Mouse (Mus musculus) forebrain, embryonic 16.5 days (tissue): ENCODE measurements around the gene AY358078. TPM values are rescaled to one million over a fixed set of nuclear protein-coding genes. Genes with fewer than 3 reads are reported as not detected.
"Not testable (repeated sequence)": the region's sequence is repeated elsewhere in the genome, so short reads cannot be mapped to it uniquely, and the experiment has no call there.

Experiments
- ATAC-seq: fragments of 200-750 bp; cut with Nextera tagmentation; 2 replicates; pipeline ENCODE4 v1.8.0; 2017; ENCODE audit warnings: mild to moderate bottlenecking, moderate library complexity
- H3K27ac ChIP-seq: fragments of 300-500 bp; sonication (generic); 2 replicates; pipeline ENCODE4 v1.5.1; 2014; ENCODE audit warnings: low read length, control low read depth
- H3K27me3 ChIP-seq: fragments of 300-500 bp; sonication (generic); replicated peaks from 2 replicates; pipeline ENCODE4 v1.6.1; 2014; ENCODE audit warnings: low read length; ENCODE audit not compliant: control insufficient read depth, insufficient read depth
- H3K36me3 ChIP-seq: fragments of 300-500 bp; sonication (generic); 2 replicates; pipeline ENCODE4 v1.6.1; 2014; ENCODE audit not compliant: control insufficient read depth, insufficient read depth
- H3K4me1 ChIP-seq: fragments of 300-500 bp; sonication (generic); replicated peaks from 2 replicates; pipeline ENCODE4 v1.6.1; 2014; ENCODE audit warnings: low read length; ENCODE audit not compliant: control insufficient read depth, insufficient read depth
- H3K4me2 ChIP-seq: fragments of 300-500 bp; sonication (generic); 2 replicates; pipeline ENCODE4 v1.6.1; 2014; ENCODE audit warnings: mild to moderate bottlenecking, low read length, control low read depth
- H3K4me3 ChIP-seq: fragments of 300-500 bp; sonication (generic); replicated peaks from 2 replicates; pipeline ENCODE4 v1.5.1; 2014; ENCODE audit warnings: mild to moderate bottlenecking, low read length, control low read depth
- H3K9ac ChIP-seq: fragments of 300-500 bp; sonication (generic); replicated peaks from 2 replicates; pipeline ENCODE4 v1.6.1; 2014; ENCODE audit warnings: low read depth, low read length, control low read depth
- H3K9me3 ChIP-seq: fragments of 300-500 bp; sonication (generic); 2 replicates; pipeline ENCODE4 v1.6.1; 2016; ENCODE audit warnings: low read length; ENCODE audit not compliant: control insufficient read depth
- WGBS: fragments of 180-500 bp; shearing (Covaris S2); extraction: QIAGEN DNeasy Blood & Tissue Kit; methylation state at CpG from one replicate; pipeline ENCODE4 v1.1.7; 2014; 5-methylcytosine and 5-hydroxymethylcytosine counted together
- microRNA-seq: library from miRNA; unstranded; fragments of <30 nt; microRNA quantifications from one replicate; pipeline ENCODE4, GENCODE M21; 2017
- polyA plus RNA-seq: library from polyadenylated mRNA; unstranded; fragments of >200 nt; fragmentation: Nextera tagmentation; extraction: Ambion mirVana; gene quantifications from 2 replicates; pipeline ENCODE4 v1.2.1, GENCODE M21; 2015

AY358078 gene
- polyA plus RNA-seq, 1 experiment from 2014 or later = not detected

DNA sequence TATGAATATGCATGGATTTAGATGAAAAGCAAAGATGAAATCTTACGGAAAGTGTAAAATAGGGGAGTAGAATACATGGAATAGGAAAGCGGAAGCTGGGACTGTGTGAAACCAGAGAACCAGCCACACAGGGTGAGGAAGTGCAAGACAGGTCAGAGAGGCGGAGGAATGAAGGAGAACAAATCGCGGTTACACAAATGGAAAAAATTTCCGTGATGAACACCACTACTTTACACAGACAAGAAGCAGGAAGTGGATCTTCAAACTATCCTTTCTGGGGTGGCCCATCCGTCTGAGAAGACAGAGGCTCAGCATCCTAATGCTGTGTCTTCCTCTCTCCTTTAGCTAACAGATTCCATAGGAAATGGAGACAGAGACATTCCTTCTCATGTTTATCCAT is 55.4 kb downstream of the AY358078 start:
- H3K4me3 ChIP-seq, H3K9me3 ChIP-seq, H3K36me3 ChIP-seq, H3K4me2 ChIP-seq, H3K9ac ChIP-seq, H3K4me1 ChIP-seq, H3K27ac ChIP-seq, H3K27me3 ChIP-seq, ATAC-seq: not testable (repeated sequence)
- 85% methylated on average over 7 of the region's 7 CpGs for WGBS

GRCm38 (mm10) chr14:51863603-51864002 is 63.8 kb downstream of the AY358078 start:
- not testable (repeated sequence) for H3K27ac ChIP-seq, H3K4me1 ChIP-seq, H3K4me2 ChIP-seq, H3K9ac ChIP-seq, H3K27me3 ChIP-seq, H3K9me3 ChIP-seq, H3K36me3 ChIP-seq, H3K4me3 ChIP-seq, ATAC-seq
- 7% methylated on average over 1 of the region's 1 CpGs for WGBS

DNA sequence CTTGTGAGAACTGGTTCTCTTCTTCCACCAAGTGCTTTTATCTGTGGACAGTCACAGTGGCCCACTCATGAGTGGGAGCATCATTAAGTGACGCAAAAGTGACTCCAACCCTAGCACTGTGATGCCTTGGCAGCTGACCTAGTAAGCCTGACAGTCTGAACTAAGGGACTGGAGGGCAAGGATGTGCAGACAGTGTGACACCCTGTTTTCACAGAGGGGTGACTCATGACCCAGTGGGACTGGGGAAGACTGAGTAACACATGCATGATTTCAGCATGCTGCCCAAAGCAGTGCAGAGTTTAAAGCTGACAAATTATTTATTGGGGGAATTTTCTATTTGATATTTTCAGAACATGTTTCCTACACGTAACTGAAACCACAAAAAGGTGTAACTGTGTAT is 70.9 kb downstream of the AY358078 start:
- Histone ChIP-seq H3K27me3 (no peaks in the 10 kb centered on the region), H3K27ac (no peak overlapping the region), H3K9me3 (no peaks in the 10 kb centered on the region), H3K4me2 (no peak overlapping the region), H3K4me1 (no peaks in the 10 kb centered on the region), H3K36me3 (no peaks in the 10 kb centered on the region), H3K4me3 (no peak overlapping the region), H3K9ac (no peak overlapping the region)
- WGBS = 80% methylated on average over 2 of the region's 2 CpGs
- ATAC-seq = no peak

DNA sequence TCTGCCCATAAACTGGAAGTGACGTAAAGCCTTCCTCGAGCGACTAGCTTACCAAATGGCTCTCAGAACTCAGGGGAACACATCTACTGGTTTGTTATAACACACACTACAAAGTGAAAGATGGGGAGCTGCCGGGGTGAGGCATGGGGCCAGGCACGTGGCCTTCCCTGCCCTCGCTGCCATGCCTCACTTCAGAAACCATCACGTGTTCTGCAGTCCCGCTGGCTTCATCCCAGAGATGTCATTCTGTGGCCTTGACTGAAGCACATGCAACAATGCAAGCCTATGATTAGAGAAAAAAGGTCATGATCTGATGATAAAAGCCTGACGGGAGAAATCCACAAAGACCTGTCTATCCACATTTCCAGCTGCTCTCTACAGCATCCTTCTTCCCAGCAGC is 71.9 kb downstream of the AY358078 start:
- no peaks in the 10 kb centered on the region for H3K9me3 ChIP-seq
- WGBS = 73% methylated on average over 9 of the region's 9 CpGs

More for the DNA sequence above, 71.9 kb downstream of the AY358078 start:
- no peak for ATAC-seq
- no peak overlapping the region for H3K27ac ChIP-seq
- no peak overlapping the region for H3K4me2 ChIP-seq
- no peak overlapping the region for H3K9ac ChIP-seq
- H3K27me3 ChIP-seq = no peaks in the 10 kb centered on the region
- H3K4me3 ChIP-seq = no peak overlapping the region
- no peaks in the 10 kb centered on the region for H3K36me3 ChIP-seq
- no peaks in the 10 kb centered on the region for H3K4me1 ChIP-seq

Small RNA genes within 50 kb of the gene (microRNA-seq; reads per million reads assigned to microRNA genes)
- gene Gm27375 = not detected

Other genes with a start within 250 kb of the AY358078 start
- gene Gm5622, start 247.3 kb upstream of the AY358078 start, polyA plus RNA-seq = not detected in 2 replicates
- not detected in 2 replicates for gene Gm17175, start 226.0 kb upstream of the AY358078 start, polyA plus RNA-seq
- not detected in 2 replicates for gene Gm17174, start 207.9 kb upstream of the AY358078 start, polyA plus RNA-seq
- not detected in 2 replicates for gene Gm17078, start 188.7 kb upstream of the AY358078 start, polyA plus RNA-seq
- gene Gm4181, start 164.4 kb upstream of the AY358078 start, polyA plus RNA-seq = not detected in 2 replicates
- gene Gm17079, start 104.6 kb upstream of the AY358078 start, polyA plus RNA-seq = not detected in 2 replicates
- gene Gm5800, start 82.9 kb upstream of the AY358078 start, polyA plus RNA-seq = not detected in 2 replicates
- not detected in 2 replicates for gene Ang4, start 26.5 kb upstream of the AY358078 start, polyA plus RNA-seq
- not detected in 2 replicates for gene Ear6, start 53.7 kb downstream of the AY358078 start, polyA plus RNA-seq
- 69.0 and 94.7 TPM in 2 replicates for gene Mettl17, start 84.8 kb downstream of the AY358078 start, polyA plus RNA-seq
- 1.5 and 2.6 TPM in 2 replicates for gene Slc39a2, start 92.8 kb downstream of the AY358078 start, polyA plus RNA-seq
- gene Ndrg2, start 114.1 kb downstream of the AY358078 start, polyA plus RNA-seq = 169 and 179 TPM in 2 replicates
- not detected in 2 replicates for gene Tppp2, start 118.4 kb downstream of the AY358078 start, polyA plus RNA-seq
- not detected in 2 replicates for gene Rnase13, start 122.7 kb downstream of the AY358078 start, polyA plus RNA-seq
- 58.5 and 70.4 TPM in 2 replicates for gene Arhgef40, start 184.7 kb downstream of the AY358078 start, polyA plus RNA-seq
- 0.67 and 0.81 TPM in 2 replicates for gene Tmem253, start 215.6 kb downstream of the AY358078 start, polyA plus RNA-seq
- 28.6 and 32.2 TPM in 2 replicates for gene Zfp219, start 220.7 kb downstream of the AY358078 start, polyA plus RNA-seq
- not detected in 2 replicates for gene Olfr221, start 242.4 kb downstream of the AY358078 start, polyA plus RNA-seq